Mouse (Mus musculus) kidney, adult 2 months (tissue): ENCODE data around the gene Mttp.

Experiments
- CTCF ChIP-seq: fragments of 200-500 bp; conservative IDR thresholded peaks from 2 replicates; pipeline ENCODE4 v1.5.1; 2011; ENCODE audit warnings: low read depth, mild to moderate bottlenecking, control low read depth, low read length, moderate library complexity, mixed read lengths; ENCODE audit not compliant: insufficient read depth, insufficient read length
- POLR2A ChIP-seq: fragments of 200-500 bp; IDR thresholded peaks from one replicate; pipeline ENCODE4 v1.6.1; 2011; ENCODE audit warnings: low read depth, low read length, control low read depth

DNA sequence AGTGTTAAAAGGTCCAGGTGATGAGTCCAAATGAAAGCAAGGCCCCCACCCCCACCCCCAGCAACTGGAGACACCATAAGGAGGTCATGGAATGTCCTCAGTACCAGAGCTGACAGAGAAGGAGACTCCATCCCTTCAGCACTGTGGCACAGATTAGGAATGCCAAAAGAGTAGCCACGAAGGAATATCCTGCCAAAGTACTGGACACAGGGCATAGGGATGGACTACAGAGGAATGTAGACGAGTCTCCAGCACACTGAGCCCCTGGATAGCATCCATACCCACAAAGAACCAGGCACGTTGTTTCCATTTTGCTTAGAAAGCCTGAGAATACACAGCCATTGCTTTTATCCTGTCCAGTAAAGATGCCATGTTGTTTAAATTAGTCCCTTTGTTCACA lies 93.3 kb downstream of the Mttp start:
- TF ChIP-seq CTCF, result no peak
- no peak for TF ChIP-seq POLR2A
